In genomic region chr2:179128018-179128417, GRCm38 (mm10) we compare ENCODE assay signal across 12 mouse cellular contexts.
"Had no signal": no experiment of that assay in that cellular context is flagged by ENCODE, and none has a peak within 500 bp of the region (broad histone marks: within the 10 kb centered on the region; RNA-seq: fewer than 3 reads in every experiment).

No protein-coding gene starts in this region.

- H3K4me2 ChIP-seq: limb, embryonic 12.5 days; liver, embryonic 11.5 days; liver, embryonic 15.5 days; lung, embryonic 15.5 days; midbrain, embryonic 11.5 days; midbrain, embryonic 15.5 days; neural tube, embryonic 12.5 days had no signal

- H3K27ac ChIP-seq: hindbrain, postnatal 0 days; left cerebral cortex, adult 2 months; limb, embryonic 12.5 days; liver, embryonic 15.5 days; lung, embryonic 15.5 days; midbrain, embryonic 15.5 days; neural tube, embryonic 12.5 days had no signal

- H3K9ac ChIP-seq: limb, embryonic 12.5 days; liver, embryonic 15.5 days; lung, embryonic 15.5 days; midbrain, embryonic 15.5 days; neural tube, embryonic 12.5 days had no signal

- H3K9me3 ChIP-seq: limb, embryonic 12.5 days; liver, embryonic 15.5 days; lung, embryonic 15.5 days; midbrain, embryonic 15.5 days; neural tube, embryonic 12.5 days had no signal

- ATAC-seq: hindbrain, postnatal 0 days; midbrain, embryonic 15.5 days had no signal

- DNase-seq: thymus, adult 18-20 months; thymus, postnatal 14 days had no signal

- H3K4me1 ChIP-seq: limb, embryonic 12.5 days; liver, embryonic 15.5 days; lung, embryonic 15.5 days; megakaryocyte, embryonic 14.5 days; midbrain, embryonic 15.5 days; neural tube, embryonic 12.5 days had no signal

- H3K36me3 ChIP-seq: limb, embryonic 12.5 days; liver, embryonic 15.5 days; lung, embryonic 15.5 days; midbrain, embryonic 15.5 days; neural tube, embryonic 12.5 days had no signal

- H3K4me3 ChIP-seq: left cerebral cortex, adult 2 months; limb, embryonic 12.5 days; liver, embryonic 15.5 days; lung, embryonic 15.5 days; megakaryocyte, embryonic 14.5 days; midbrain, embryonic 15.5 days; neural tube, embryonic 12.5 days had no signal

- H3K27me3 ChIP-seq: limb, embryonic 12.5 days; liver, embryonic 15.5 days; lung, embryonic 15.5 days; megakaryocyte, embryonic 14.5 days; midbrain, embryonic 15.5 days; neural tube, embryonic 12.5 days had no signal
